Mouse (Mus musculus): ENCODE results near the gene 4921517D22Rik.

DNA sequence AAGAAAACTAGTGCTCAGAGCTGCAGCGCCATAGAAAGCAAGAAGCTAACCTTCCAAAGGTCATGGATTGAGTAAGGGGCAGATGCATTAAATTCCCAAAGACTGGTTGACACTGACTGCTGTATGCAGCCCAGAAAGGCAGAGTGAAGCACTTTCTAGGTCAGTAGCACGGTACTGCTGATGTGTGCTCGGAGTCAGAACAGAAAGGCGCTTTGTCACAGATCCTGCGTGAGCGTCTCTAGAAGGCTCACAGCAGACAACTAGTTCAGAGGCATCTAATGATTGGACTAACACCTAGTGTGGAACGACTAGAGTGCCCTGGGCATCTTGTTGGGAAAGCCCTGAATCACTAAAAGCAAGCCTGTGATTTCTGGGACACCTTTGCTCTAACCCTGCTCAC lies 56.1 kb downstream of the 4921517D22Rik start:
- TF ChIP-seq CTCF (IDR thresholded peaks at IDR 0.05; ENCODE audit: borderline replicate concordance, control insufficient read depth, extremely low read depth, insufficient read depth, low read length, poor library complexity) (no peak), POLR2A (IDR thresholded peaks at IDR 0.05; ENCODE audit: control insufficient read depth, extremely low read depth, insufficient read depth, low read length, poor library complexity) (no peak)

All from thymus, adult 2 months (tissue).